Mouse (Mus musculus) neural tube, embryonic 15.5 days (tissue): ENCODE measurements at regions not wholly inside any gene's neighbourhood (a gene's known extent, or its start where the extent isn't known, plus 50 kb on each side); places are given as distances from the start of the nearest gene placed in this dataset.

ENCODE experiments used
- ATAC-seq: fragments of 200-750 bp; cut with Nextera tagmentation; 2 replicates; pipeline ENCODE4 v1.8.0; 2017; ENCODE audit warnings: mild to moderate bottlenecking, moderate TSS enrichment, moderate library complexity; ENCODE audit not compliant: low FRiP score
- H3K27ac ChIP-seq: fragments of 300-500 bp; sonication (generic); replicated peaks from 2 replicates; pipeline ENCODE4 v1.5.1; 2015; ENCODE audit warnings: mild to moderate bottlenecking, inconsistent platforms
- H3K27me3 ChIP-seq: fragments of 300-500 bp; sonication (generic); replicated peaks from 2 replicates; pipeline ENCODE4 v1.6.1; 2015; ENCODE audit warnings: inconsistent platforms
- H3K36me3 ChIP-seq: fragments of 300-500 bp; sonication (generic); 2 replicates; pipeline ENCODE4 v1.6.1; 2015; ENCODE audit warnings: inconsistent platforms
- H3K4me1 ChIP-seq: fragments of 300-500 bp; sonication (generic); 2 replicates; pipeline ENCODE4 v1.6.1; 2015; ENCODE audit warnings: inconsistent platforms
- H3K4me2 ChIP-seq: fragments of 300-500 bp; sonication (generic); 2 replicates; pipeline ENCODE4 v1.6.1; 2015; ENCODE audit warnings: inconsistent platforms, mild to moderate bottlenecking, moderate library complexity
- H3K4me3 ChIP-seq: fragments of 300-500 bp; sonication (generic); replicated peaks from 2 replicates; pipeline ENCODE4 v1.5.1; 2015; ENCODE audit warnings: mild to moderate bottlenecking, inconsistent platforms
- H3K9ac ChIP-seq: fragments of 300-500 bp; sonication (generic); replicated peaks from 2 replicates; pipeline ENCODE4 v1.6.1; 2015; ENCODE audit warnings: mild to moderate bottlenecking, inconsistent platforms
- H3K9me3 ChIP-seq: fragments of 300-500 bp; sonication (generic); replicated peaks from 2 replicates; pipeline ENCODE4 v1.6.1; 2016; ENCODE audit warnings: inconsistent platforms
- WGBS: fragments of 180-500 bp; shearing (Covaris S2); methylation state at CpG from one replicate; pipeline ENCODE4 v1.1.7; 2015; ENCODE audit warnings: mixed read lengths; 5-methylcytosine and 5-hydroxymethylcytosine counted together

GRCm38 (mm10) chr10:51056950-51057349, 162.4 kb downstream of the Sim1 start:
- no peaks in the 10 kb centered on the region for H3K27me3 ChIP-seq
- no peaks in the 10 kb centered on the region for H3K4me1 ChIP-seq
- H3K36me3 ChIP-seq: no peaks in the 10 kb centered on the region
- no peak overlapping the region for H3K4me2 ChIP-seq
- no peaks in the 10 kb centered on the region for H3K9me3 ChIP-seq
- ATAC-seq: no peak
- H3K27ac ChIP-seq: no peak overlapping the region
- no peak overlapping the region for H3K4me3 ChIP-seq
- H3K9ac ChIP-seq: no peak overlapping the region
- WGBS: 36% methylated on average over 1 of the region's 1 CpGs

DNA sequence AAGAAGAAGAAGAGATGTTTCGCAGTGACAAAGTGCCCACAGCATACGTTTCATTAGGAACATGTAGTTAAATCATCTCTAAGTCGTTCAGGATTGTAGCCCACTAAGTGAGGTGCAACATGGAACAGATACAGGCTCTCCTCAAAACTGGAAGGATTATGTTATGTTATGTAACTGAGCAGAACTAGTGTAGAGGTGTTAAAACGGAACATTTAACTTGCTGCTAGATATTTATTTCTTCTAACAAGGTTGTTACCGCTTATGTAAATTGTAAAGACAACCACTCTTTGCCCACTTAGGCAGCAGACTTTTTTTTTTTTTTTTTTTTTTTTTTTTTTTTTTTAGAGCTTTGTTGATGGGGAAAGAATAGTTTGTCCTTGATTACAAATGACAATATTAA, 163.8 kb downstream of the Sim1 start:
- no peak for ATAC-seq
- 88% methylated on average over 5 of the region's 5 CpGs for WGBS

DNA sequence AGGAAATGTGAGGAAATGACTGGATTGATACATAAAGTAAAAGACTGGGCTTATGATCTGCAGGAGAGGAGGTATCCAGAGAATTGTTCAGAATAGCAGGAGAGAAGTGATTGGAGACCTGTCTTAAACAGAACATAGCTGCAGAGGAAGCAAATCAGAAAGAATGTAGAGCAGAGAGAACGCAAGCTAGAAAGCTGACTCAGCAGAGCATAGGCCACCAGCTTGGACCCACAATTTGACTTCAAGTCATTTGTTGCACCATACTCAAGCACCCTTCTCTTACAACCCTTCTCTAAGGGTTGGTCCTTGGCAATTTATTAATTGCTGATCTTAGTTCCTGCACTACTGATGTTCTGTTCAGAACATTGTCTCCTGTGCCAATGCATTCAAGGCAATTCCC, 207.0 kb downstream of the Sim1 start:
- Histone ChIP-seq H3K27ac (no peak overlapping the region), H3K9me3 (no peaks in the 10 kb centered on the region), H3K9ac (no peak overlapping the region), H3K4me3 (no peak overlapping the region), H3K27me3 (no peaks in the 10 kb centered on the region), H3K4me1 (no peaks in the 10 kb centered on the region), H3K4me2 (no peak overlapping the region), H3K36me3 (no peaks in the 10 kb centered on the region)
- ATAC-seq: no peak
- WGBS: 91% methylated on average over 1 of the region's 1 CpGs

More for the DNA sequence above, 163.8 kb downstream of the Sim1 start:
- Histone ChIP-seq H3K9ac (no peak overlapping the region), H3K9me3 (no peaks in the 10 kb centered on the region), H3K27ac (no peak overlapping the region), H3K4me3 (no peak overlapping the region), H3K27me3 (no peaks in the 10 kb centered on the region), H3K4me1 (no peaks in the 10 kb centered on the region), H3K4me2 (no peak overlapping the region), H3K36me3 (no peaks in the 10 kb centered on the region)

- Histone ChIP-seq H3K4me3 (no peak overlapping the region), H3K27me3 (no peaks in the 10 kb centered on the region), H3K9me3 (no peaks in the 10 kb centered on the region), H3K27ac (no peak overlapping the region), H3K4me2 (no peak overlapping the region), H3K9ac (no peak overlapping the region), H3K36me3 (no peaks in the 10 kb centered on the region), H3K4me1 (peaks cover 6% of the 10 kb centered on the region)
- ATAC-seq: no peak
Measured at GRCm38 (mm10) chr10:51151833-51152232, 257.3 kb downstream of the Sim1 start.

- Histone ChIP-seq H3K9me3 (no peaks in the 10 kb centered on the region), H3K4me1 (peaks cover 6% of the 10 kb centered on the region)
Measured at GRCm38 (mm10) chr10:51153484-51153985, 259.0 kb downstream of the Sim1 start.

GRCm38 (mm10) chr10:51154016-51154415, 259.5 kb downstream of the Sim1 start:
- Histone ChIP-seq H3K4me3 (peak overlapping the region; percentile 29; the same call in 1 of the 2 replicates), H3K27me3 (no peaks in the 10 kb centered on the region), H3K4me2 (peak overlapping the region; percentile 58), H3K4me1 (peaks cover 6% of the 10 kb centered on the region), H3K27ac (no peak overlapping the region), H3K36me3 (no peaks in the 10 kb centered on the region), H3K9me3 (no peaks in the 10 kb centered on the region), H3K9ac (no peak overlapping the region)
- no peak for ATAC-seq
- 52% methylated on average over 2 of the region's 2 CpGs for WGBS

More at GRCm38 (mm10) chr10:51153484-51153985, 259.0 kb downstream of the Sim1 start:
- H3K4me3 ChIP-seq: peak overlapping the region; percentile 29
- ATAC-seq: peak; percentile 76
- H3K27me3 ChIP-seq: no peaks in the 10 kb centered on the region
- WGBS: 4% methylated on average over 13 of the region's 13 CpGs
- H3K4me2 ChIP-seq: peak overlapping the region; percentile 58
- no peaks in the 10 kb centered on the region for H3K36me3 ChIP-seq
- no peak overlapping the region for H3K9ac ChIP-seq
- H3K27ac ChIP-seq: no peak overlapping the region

- Histone ChIP-seq H3K9ac (no peak overlapping the region), H3K9me3 (no peaks in the 10 kb centered on the region), H3K4me3 (no peak overlapping the region), H3K36me3 (no peaks in the 10 kb centered on the region), H3K4me2 (no peak overlapping the region), H3K4me1 (peaks cover 6% of the 10 kb centered on the region), H3K27me3 (no peaks in the 10 kb centered on the region), H3K27ac (no peak overlapping the region)
- WGBS: 74% methylated on average over 2 of the region's 2 CpGs
- no peak for ATAC-seq
Measured at GRCm38 (mm10) chr10:51154743-51155142, 260.2 kb downstream of the Sim1 start.

DNA sequence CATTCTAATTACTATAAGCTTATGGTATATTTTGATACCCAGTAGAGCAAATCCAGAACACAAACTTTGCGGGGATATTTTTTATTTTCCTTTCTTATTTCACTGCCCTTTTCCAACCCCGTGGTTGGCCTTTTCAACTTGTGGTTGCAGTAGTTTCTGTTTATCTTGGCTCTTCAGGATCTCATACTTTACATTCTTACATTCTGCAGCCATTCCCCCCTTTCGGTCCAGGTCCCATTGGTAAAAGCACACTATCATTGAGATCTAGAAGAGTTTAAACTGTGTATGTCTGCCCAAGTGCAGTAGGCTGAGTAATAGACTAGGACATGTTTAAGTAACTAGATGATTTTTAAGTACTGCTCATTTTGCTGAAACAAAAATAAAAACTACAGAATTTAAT, 279.1 kb downstream of the Sim1 start:
- H3K27me3 ChIP-seq: no peaks in the 10 kb centered on the region
- 90% methylated on average over 3 of the region's 3 CpGs for WGBS
- H3K9ac ChIP-seq: no peak overlapping the region
- ATAC-seq: no peak
- H3K9me3 ChIP-seq: no peaks in the 10 kb centered on the region
- no peak overlapping the region for H3K4me3 ChIP-seq
- H3K27ac ChIP-seq: no peak overlapping the region
- no peaks in the 10 kb centered on the region for H3K36me3 ChIP-seq
- H3K4me1 ChIP-seq: no peaks in the 10 kb centered on the region
- H3K4me2 ChIP-seq: no peak overlapping the region

DNA sequence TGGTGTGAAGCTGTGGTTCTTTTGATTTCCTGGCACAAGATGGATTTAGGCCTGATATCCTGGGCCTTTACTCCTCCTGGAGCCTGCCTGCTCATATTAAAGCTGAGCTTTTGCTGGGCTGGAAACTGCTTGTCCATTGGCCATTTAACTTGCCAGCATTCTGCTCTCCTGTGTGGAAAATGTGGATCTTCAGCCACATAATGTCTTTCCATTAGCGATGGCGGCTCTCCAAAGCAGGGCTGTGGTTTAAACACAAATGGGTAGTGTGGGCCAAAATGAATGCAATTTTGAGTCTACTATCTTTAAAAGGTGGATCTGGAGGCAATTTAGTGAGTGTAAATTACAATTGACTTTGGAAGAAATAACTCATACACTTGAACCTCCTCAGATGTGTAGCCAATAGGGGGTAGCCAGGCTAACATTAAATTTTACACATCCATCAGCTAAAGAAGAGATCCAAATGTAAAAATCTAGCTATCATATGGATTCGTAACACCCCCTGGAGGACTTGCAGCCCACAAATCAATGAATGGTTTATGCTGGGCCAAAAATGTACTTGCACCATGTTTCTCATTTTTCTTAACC, 281.5 kb downstream of the Sim1 start:
- Histone ChIP-seq H3K4me3 (no peak overlapping the region), H3K9ac (no peak overlapping the region), H3K27ac (no peak overlapping the region), H3K36me3 (no peaks in the 10 kb centered on the region), H3K27me3 (no peaks in the 10 kb centered on the region), H3K4me2 (no peak overlapping the region), H3K4me1 (no peaks in the 10 kb centered on the region), H3K9me3 (no peaks in the 10 kb centered on the region)
- 91% methylated on average over 3 of the region's 3 CpGs for WGBS
- no peak for ATAC-seq

DNA sequence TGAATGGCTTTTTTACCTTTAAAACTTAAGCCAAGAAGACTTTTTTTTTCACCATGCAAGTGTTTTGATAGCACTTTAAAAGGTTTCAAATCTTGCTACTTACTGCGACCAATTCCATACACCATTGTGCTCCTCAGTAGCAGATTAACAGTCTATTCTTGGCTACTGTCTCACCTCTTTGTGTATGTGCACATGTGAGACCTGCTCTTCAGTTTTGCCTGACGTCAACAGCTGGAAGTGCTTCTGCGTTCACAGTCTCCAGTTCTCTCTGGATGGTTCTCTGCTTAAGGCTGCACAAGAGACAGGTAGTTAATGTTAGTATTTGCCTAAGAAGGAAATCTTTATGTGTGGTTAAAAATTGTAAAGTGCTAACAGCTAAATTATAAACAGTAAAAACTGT, 282.1 kb downstream of the Sim1 start:
- Histone ChIP-seq H3K4me3 (no peak overlapping the region), H3K9ac (no peak overlapping the region), H3K4me2 (no peak overlapping the region), H3K4me1 (no peaks in the 10 kb centered on the region), H3K27ac (no peak overlapping the region), H3K27me3 (no peaks in the 10 kb centered on the region), H3K9me3 (no peaks in the 10 kb centered on the region), H3K36me3 (no peaks in the 10 kb centered on the region)
- no peak for ATAC-seq
- 80% methylated on average over 3 of the region's 3 CpGs for WGBS

- Histone ChIP-seq H3K4me3 (no peak overlapping the region), H3K27ac (no peak overlapping the region), H3K9ac (no peak overlapping the region), H3K4me2 (no peak overlapping the region), H3K4me1 (no peaks in the 10 kb centered on the region), H3K36me3 (no peaks in the 10 kb centered on the region), H3K9me3 (no peaks in the 10 kb centered on the region), H3K27me3 (no peaks in the 10 kb centered on the region)
- ATAC-seq: no peak
- 88% methylated on average over 2 of the region's 2 CpGs for WGBS
Measured at GRCm38 (mm10) chr10:51181752-51182151, 287.2 kb downstream of the Sim1 start.

DNA sequence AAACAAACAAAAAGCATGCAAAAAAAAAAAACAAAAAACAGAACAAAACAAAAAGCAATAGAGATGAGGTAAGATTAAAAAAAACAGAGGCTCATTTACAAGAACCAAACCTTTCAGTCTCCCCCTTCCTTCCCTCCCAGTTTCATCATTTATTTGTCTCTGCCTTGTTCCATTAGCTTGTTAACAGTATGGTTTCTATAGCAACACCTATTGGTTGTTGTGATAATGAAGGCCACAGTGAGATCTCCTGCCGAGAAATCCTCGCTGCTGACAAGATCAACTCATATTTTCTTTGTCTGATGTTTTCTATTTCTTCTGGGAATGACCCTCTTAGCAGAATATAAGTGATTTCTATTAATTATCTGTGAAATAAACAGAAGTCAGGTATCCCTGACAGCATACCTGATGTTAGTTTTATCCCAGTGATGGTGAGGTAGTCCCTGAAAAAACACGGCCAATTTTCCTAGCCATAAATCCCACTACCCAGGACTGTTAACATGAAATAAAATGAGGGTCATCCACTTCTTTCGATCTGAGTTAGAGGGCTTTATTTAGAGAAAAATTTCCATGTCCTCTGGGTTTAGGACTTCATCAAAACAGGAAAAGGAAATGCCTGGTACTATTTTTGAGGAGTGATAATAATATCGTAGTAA, 288.9 kb upstream of the Gm49339 start:
- WGBS: 27% methylated on average over 5 of the region's 5 CpGs
- H3K27me3 ChIP-seq: no peaks in the 10 kb centered on the region
- no peaks in the 10 kb centered on the region for H3K9me3 ChIP-seq
- no peak overlapping the region for H3K9ac ChIP-seq
- no peaks in the 10 kb centered on the region for H3K36me3 ChIP-seq
- no peak overlapping the region for H3K4me3 ChIP-seq
- no peak overlapping the region for H3K27ac ChIP-seq
- H3K4me2 ChIP-seq: no peak overlapping the region
- peaks cover 4% of the 10 kb centered on the region; the same call in 1 of the 2 replicates for H3K4me1 ChIP-seq
- peak; percentile 74 for ATAC-seq
